Comparison of ENCODE assay signal across 7 mouse cellular contexts in genomic region chr11:19015731-19016461, GRCm38 (mm10). TPM values are rescaled to one million over a fixed set of nuclear protein-coding genes. Genes with fewer than 3 reads are reported as not detected.
DNase-seq lines count a peak whose midpoint lies in the region; ATAC-seq and TF ChIP-seq lines count a peak whose summit lies in the region.

No protein-coding gene starts in this region.

- WGBS in thymus, adult 2 months: 4% methylated on average over 37 of the region's 37 CpGs
- WGBS in embryonic facial prominence, embryonic 14.5 days: 4% methylated on average over 37 of the region's 37 CpGs
- WGBS in hindbrain, embryonic 13.5 days: under 1% methylated on average over 37 of the region's 37 CpGs

- H3K4me1 ChIP-seq in thymus, adult 2 months (replicated peaks; ENCODE audit: control insufficient read depth, insufficient read depth, low read length): no peaks in the 10 kb centered on the region
- H3K4me1 ChIP-seq in embryonic facial prominence, embryonic 14.5 days (ENCODE audit: control insufficient read depth, insufficient read depth, low read length): peaks cover 9% of the 10 kb centered on the region; the same call in 1 of the 2 replicates
- peaks cover 39% of the 10 kb centered on the region for H3K4me1 ChIP-seq in hindbrain, embryonic 13.5 days (replicated peaks)

- TF ChIP-seq CTCF in thymus, adult 2 months (IDR thresholded peaks at IDR 0.05; ENCODE audit: borderline replicate concordance, control insufficient read depth, extremely low read depth, insufficient read depth, low read length, poor library complexity): no peak

- no peaks in the 10 kb centered on the region for H3K9me3 ChIP-seq in embryonic facial prominence, embryonic 14.5 days (ENCODE audit: control insufficient read depth, low read length)
- no peaks in the 10 kb centered on the region for H3K9me3 ChIP-seq in hindbrain, embryonic 13.5 days

- peak overlapping the region; percentile 90 for H3K4me2 ChIP-seq in embryonic facial prominence, embryonic 14.5 days (ENCODE audit: low read depth, low read length)
- H3K4me2 ChIP-seq in hindbrain, embryonic 13.5 days: peak overlapping the region; percentile 89

- H3K36me3 ChIP-seq in thymus, adult 2 months (ENCODE audit: control insufficient read depth, insufficient read depth, low read length): no peaks in the 10 kb centered on the region
- peaks cover 23% of the 10 kb centered on the region for H3K36me3 ChIP-seq in embryonic facial prominence, embryonic 14.5 days (ENCODE audit: control insufficient read depth, insufficient read depth, low read length)
- peaks cover 14% of the 10 kb centered on the region for H3K36me3 ChIP-seq in hindbrain, embryonic 13.5 days

- no peak for TF ChIP-seq POLR2A in thymus, adult 2 months (IDR thresholded peaks at IDR 0.05; ENCODE audit: control insufficient read depth, extremely low read depth, insufficient read depth, low read length, poor library complexity)

- H3K27ac ChIP-seq in thymus, adult 2 months (ENCODE audit: control insufficient read depth, insufficient read depth, low read length): peak overlapping the region; percentile 2
- H3K27ac ChIP-seq in embryonic facial prominence, embryonic 14.5 days (replicated peaks; ENCODE audit: low read depth, low read length): peak overlapping the region; percentile 99
- peak overlapping the region; percentile 100 for H3K27ac ChIP-seq in hindbrain, embryonic 13.5 days

- ATAC-seq in embryonic facial prominence, embryonic 14.5 days (ENCODE audit: low read depth): no peak
- ATAC-seq in hindbrain, embryonic 13.5 days (ENCODE audit: low FRiP score): no peak

- peak overlapping the region; percentile 22 for H3K4me3 ChIP-seq in thymus, adult 2 months (ENCODE audit: control insufficient read depth, insufficient read depth, low read length)
- H3K4me3 ChIP-seq in embryonic facial prominence, embryonic 14.5 days (ENCODE audit: low read depth, low read length): peak overlapping the region; percentile 73
- H3K4me3 ChIP-seq in hindbrain, embryonic 13.5 days: peak overlapping the region; percentile 85

- peaks cover 14% of the 10 kb centered on the region; the same call in 1 of the 2 replicates for H3K27me3 ChIP-seq in thymus, adult 2 months (ENCODE audit: control insufficient read depth, insufficient read depth, low read length)
- H3K27me3 ChIP-seq in embryonic facial prominence, embryonic 14.5 days (replicated peaks; ENCODE audit: control insufficient read depth, insufficient read depth, low read length): peaks cover 18% of the 10 kb centered on the region; the same call in 1 of the 2 replicates
- no peaks in the 10 kb centered on the region for H3K27me3 ChIP-seq in hindbrain, embryonic 13.5 days

- H3K9ac ChIP-seq in embryonic facial prominence, embryonic 14.5 days (ENCODE audit: low read depth, low read length): peak overlapping the region; percentile 98
- H3K9ac ChIP-seq in hindbrain, embryonic 13.5 days: peak overlapping the region; percentile 100

- no peak for DNase-seq in thymus, adult 2 months
- DNase-seq in thymus, adult 18-20 months: no peak
- no peak for DNase-seq in embryonic facial prominence, embryonic 14.5 days (ENCODE audit: low spot score)
- peak; percentile 23 for DNase-seq in lung, postnatal 14 days
- DNase-seq in thymus, postnatal 10 days (ENCODE audit: low spot score in 2 of 2): no peak
- no peak for DNase-seq in thymus, postnatal 0 days (ENCODE audit: low spot score)

RNA-seq across cellular contexts. Expression of gene Meis1, which starts 2.9 kb away (rescaled TPM):
- polyA plus RNA-seq in thymus, adult 2 months (2012; rRNA removed): 4.6 and 6.6 TPM in 2 replicates
- polyA plus RNA-seq in embryonic facial prominence, embryonic 14.5 days (2014; fragmentation: Nextera tagmentation; extraction: Ambion mirVana): 46.3 and 51.5 TPM in 2 replicates
- 211 and 212 TPM in 2 replicates for polyA plus RNA-seq in hindbrain, embryonic 13.5 days (2015; fragmentation: Nextera tagmentation; extraction: Ambion mirVana)
- 15.6 and 16.5 TPM in 2 replicates for polyA plus RNA-seq in thymus, postnatal 0 days (2015; fragmentation: Nextera tagmentation; extraction: Ambion mirVana)

Comparison
In these comparisons a context has a peak if more than half of its experiments do, and no peak if none do; other contexts are left out.
1. H3K27ac ChIP-seq: peak in every context shown above with its lines; median percentile 100 in hindbrain, embryonic 13.5 days; 99 in embryonic facial prominence, embryonic 14.5 days; 2 in thymus, adult 2 months.
2. H3K4me3 ChIP-seq: peak in every context shown above with its lines; median percentile 85 in hindbrain, embryonic 13.5 days; 73 in embryonic facial prominence, embryonic 14.5 days; 22 in thymus, adult 2 months.